Mouse (Mus musculus) megakaryocyte, embryonic 14.5 days (primary cell): ENCODE data around the gene Lamb3.

ENCODE experiments used
- FLI1 ChIP-seq: IDR thresholded peaks from 2 replicates; pipeline ENCODE4 v1.6.1; 2012; ENCODE audit warnings: low read length, inconsistent platforms, mixed read lengths
- GATA1 ChIP-seq: IDR thresholded peaks from 3 replicates; pipeline ENCODE4 v1.6.1; 2012; ENCODE audit warnings: mixed read lengths, low read length, inconsistent platforms, borderline replicate concordance

DNA sequence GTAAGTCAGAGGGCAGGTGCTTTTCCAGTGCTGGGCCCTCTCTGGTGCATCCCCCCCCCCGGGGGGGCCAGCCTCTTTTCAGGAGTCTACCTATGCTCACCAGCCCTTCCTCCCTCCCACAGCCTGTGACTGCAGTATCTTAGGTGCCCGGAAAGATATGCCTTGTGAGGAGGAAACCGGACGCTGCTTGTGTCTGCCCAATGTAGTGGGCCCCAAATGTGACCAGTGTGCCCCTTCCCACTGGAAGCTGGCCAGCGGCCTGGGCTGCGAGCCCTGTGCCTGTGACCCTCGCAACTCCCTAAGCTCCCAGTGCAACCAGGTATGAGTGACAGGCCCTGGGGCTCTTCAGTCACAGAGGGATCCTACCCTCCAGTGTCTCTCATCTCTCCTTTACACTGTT lies 123.1 kb downstream of the Lamb3 start:
- TF ChIP-seq GATA1 (no peak), FLI1 (no peak)
